Mouse (Mus musculus): ENCODE results near the gene Gpr139.

DNA sequence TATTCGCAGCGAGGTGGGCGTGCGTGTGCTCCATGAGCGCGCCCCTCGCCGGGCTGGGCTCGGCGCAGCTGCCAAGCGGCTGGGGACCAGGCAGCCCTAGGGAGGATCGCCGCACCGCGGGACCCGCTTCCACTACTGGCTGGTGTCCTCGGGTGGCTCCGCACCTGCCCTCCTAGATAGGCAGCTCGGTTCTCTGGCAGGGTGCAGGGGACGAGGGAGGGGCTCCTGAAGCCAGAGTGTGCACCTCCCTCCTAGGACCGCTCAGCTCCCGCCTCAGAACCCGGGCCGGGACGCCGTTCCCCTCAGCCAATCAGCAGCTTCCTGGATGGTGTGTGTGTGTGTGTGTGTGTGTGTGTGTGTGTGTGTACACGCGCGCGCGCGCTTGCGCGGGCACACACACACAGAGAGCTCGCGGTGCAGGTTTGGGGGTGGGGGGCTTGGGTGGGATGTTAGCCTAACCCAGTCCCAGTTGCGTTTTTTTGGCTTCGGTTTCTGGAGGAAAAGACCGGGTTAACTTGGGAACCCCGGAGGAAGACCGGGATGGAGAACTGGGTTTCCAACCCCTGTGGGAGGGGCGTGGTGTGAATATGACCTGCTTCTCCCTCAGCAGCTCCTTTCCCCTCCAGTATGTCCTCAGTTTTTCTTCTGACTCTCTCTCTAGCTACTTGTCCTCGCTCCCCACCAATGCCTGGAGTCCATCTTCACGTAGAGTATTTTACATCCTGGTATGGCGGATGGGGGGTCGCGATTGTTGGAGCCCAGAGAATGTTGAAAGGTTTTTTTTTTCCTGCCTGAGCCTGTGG lies at the start of gene Gpr139:
- TF ChIP-seq RCOR1 (conservative IDR thresholded peaks at IDR 0.05; ENCODE audit: low read depth, low read length) (no peak), CTCF (conservative IDR thresholded peaks at IDR 0.05 in 1 of 2, IDR thresholded peaks at IDR 0.05 in 1 of 2; ENCODE audit: low read depth in 2 of 2, low read length in 2 of 2) (no peak), EP300 (IDR thresholded peaks at IDR 0.05; ENCODE audit: low read length) (no peak), ETS1 (conservative IDR thresholded peaks at IDR 0.05; ENCODE audit: low read depth, low read length) (no peak), ZC3H11A (IDR thresholded peaks at IDR 0.05; ENCODE audit: low read depth, low read length) (no peak), MAFK (IDR thresholded peaks at IDR 0.05; ENCODE audit: insufficient replicate concordance, low read length) (no peak), POLR2A (IDR thresholded peaks at IDR 0.05; ENCODE audit: low read depth, low read length) (no peak), TCF12 (IDR thresholded peaks at IDR 0.05; ENCODE audit: low read depth, low read length) (no peak), SIN3A (IDR thresholded peaks at IDR 0.05; ENCODE audit: low read length) (no peak), ZNF384 (IDR thresholded peaks at IDR 0.05; ENCODE audit: low read depth, low read length) (no peak)
